Comparison of ENCODE assay signal across 35 mouse cellular contexts in the genomic region with DNA sequence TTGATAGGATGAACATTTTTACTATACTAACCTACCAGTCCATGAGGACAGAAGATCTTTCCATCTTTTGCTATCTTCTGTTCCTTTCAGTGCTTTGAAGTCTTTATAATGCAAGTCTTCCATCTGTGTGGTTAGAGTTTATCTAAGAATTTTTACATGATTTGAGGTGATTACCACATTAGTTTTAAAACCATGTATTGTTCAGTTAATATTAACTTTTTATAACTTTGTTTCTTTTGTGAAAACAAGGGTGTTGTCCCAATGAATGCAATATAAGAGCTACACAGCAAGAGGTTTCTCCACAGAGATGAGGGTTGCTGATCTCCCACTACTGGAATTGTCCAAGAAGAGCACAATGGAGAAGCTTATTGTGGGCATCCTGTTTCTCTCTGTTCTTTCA. TPM values are rescaled to one million over a fixed set of nuclear protein-coding genes. Genes with fewer than 3 reads are reported as not detected.
"Had no signal": no experiment of that assay in that cellular context is flagged by ENCODE, and none has a peak within 500 bp of the region (broad histone marks: within the 10 kb centered on the region; RNA-seq: fewer than 3 reads in every experiment).

A gene (plus strand): TSS at position 301 of the 400 bp plus-strand sequence.

- H3K9ac ChIP-seq: embryonic facial prominence, embryonic 12.5 days; embryonic facial prominence, embryonic 13.5 days; embryonic facial prominence, embryonic 15.5 days; forebrain, embryonic 12.5 days; forebrain, embryonic 13.5 days; forebrain, embryonic 15.5 days; forebrain, postnatal 0 days had no signal

- ATAC-seq: forebrain, embryonic 13.5 days; forebrain, embryonic 14.5 days; forebrain, embryonic 15.5 days; forebrain, embryonic 16.5 days; forebrain, postnatal 0 days had no signal

- H3K4me2 ChIP-seq: embryonic facial prominence, embryonic 12.5 days; embryonic facial prominence, embryonic 13.5 days; embryonic facial prominence, embryonic 15.5 days; forebrain, embryonic 12.5 days; forebrain, embryonic 13.5 days; forebrain, embryonic 15.5 days had no signal

- H3K27me3 ChIP-seq: embryonic facial prominence, embryonic 12.5 days; embryonic facial prominence, embryonic 13.5 days; embryonic facial prominence, embryonic 15.5 days; forebrain, embryonic 12.5 days; forebrain, embryonic 13.5 days; forebrain, embryonic 15.5 days had no signal

- H3K27ac ChIP-seq: embryonic facial prominence, embryonic 10.5 days; embryonic facial prominence, embryonic 12.5 days; embryonic facial prominence, embryonic 13.5 days; embryonic facial prominence, embryonic 15.5 days; forebrain, embryonic 10.5 days; forebrain, embryonic 12.5 days; forebrain, embryonic 13.5 days; forebrain, embryonic 15.5 days; gastrocnemius, adult 2 months; heart, adult 2 months had no signal

- H3K9me3 ChIP-seq: embryonic facial prominence, embryonic 10.5 days; embryonic facial prominence, embryonic 12.5 days; embryonic facial prominence, embryonic 13.5 days; embryonic facial prominence, embryonic 15.5 days; forebrain, embryonic 10.5 days; forebrain, embryonic 12.5 days; forebrain, embryonic 13.5 days; forebrain, embryonic 15.5 days had no signal

- DNase-seq: cerebellum, adult 2 months; cerebellum, adult 8-10 months; cerebellum, adult 9-10 months; cerebellum, adult 9-11 months; cerebellum, postnatal 10 days; cerebellum, postnatal 14 days; cerebellum, postnatal 25 days; cerebellum, postnatal 36 days; embryo, embryonic 11 days; forebrain, postnatal 0 days; gastrocnemius, adult 2 months; gastrocnemius, postnatal 10 days; gastrocnemius, postnatal 14 days; gastrocnemius, postnatal 25 days; gastrocnemius, postnatal 36 days; heart, adult 11 months; heart, adult 18-20 months; heart, adult 2 months had no signal

- H3K4me3 ChIP-seq: embryonic facial prominence, embryonic 10.5 days; embryonic facial prominence, embryonic 12.5 days; embryonic facial prominence, embryonic 13.5 days; embryonic facial prominence, embryonic 15.5 days; erythroblast, embryonic 14.5 days; forebrain, embryonic 10.5 days; forebrain, embryonic 12.5 days; forebrain, embryonic 13.5 days; forebrain, embryonic 15.5 days; gastrocnemius, adult 2 months; heart, adult 2 months had no signal

- H3K36me3 ChIP-seq: embryonic facial prominence, embryonic 10.5 days; embryonic facial prominence, embryonic 12.5 days; embryonic facial prominence, embryonic 13.5 days; embryonic facial prominence, embryonic 15.5 days; forebrain, embryonic 10.5 days; forebrain, embryonic 12.5 days; forebrain, embryonic 15.5 days had no signal

- H3K4me1 ChIP-seq: embryonic facial prominence, embryonic 10.5 days; embryonic facial prominence, embryonic 12.5 days; embryonic facial prominence, embryonic 13.5 days; embryonic facial prominence, embryonic 15.5 days; forebrain, embryonic 10.5 days; forebrain, embryonic 12.5 days; forebrain, embryonic 13.5 days; forebrain, embryonic 15.5 days had no signal

RNA-seq across cellular contexts. Expression of the gene that starts here (rescaled TPM):
- polyA plus RNA-seq: cerebellum, adult 2 months; cortical plate, adult 2 months; embryonic facial prominence, embryonic 10.5 days; embryonic facial prominence, embryonic 11.5 days; embryonic facial prominence, embryonic 12.5 days; embryonic facial prominence, embryonic 13.5 days; embryonic facial prominence, embryonic 14.5 days; embryonic facial prominence, embryonic 15.5 days; erythroblast, embryonic 14.5 days; forebrain, embryonic 10.5 days; forebrain, embryonic 11.5 days; forebrain, embryonic 12.5 days; forebrain, embryonic 13.5 days; forebrain, embryonic 14.5 days; forebrain, embryonic 15.5 days; forebrain, embryonic 16.5 days; forebrain, postnatal 0 days; frontal cortex, adult 2 months; gonadal fat pad, adult 2 months; heart, adult 2 months had no signal
